Mouse (Mus musculus) hindbrain, embryonic 14.5 days (tissue): ENCODE results near the gene Mxi1. TPM values are rescaled to one million over a fixed set of nuclear protein-coding genes. Genes with fewer than 3 reads are reported as not detected.

Experiments used
- ATAC-seq: fragments of 200-750 bp; cut with Nextera tagmentation; 2 replicates; pipeline ENCODE4 v1.8.0; 2017; ENCODE audit warnings: moderate number of reproducible peaks, mild to moderate bottlenecking, moderate TSS enrichment, moderate library complexity; ENCODE audit not compliant: low FRiP score
- DNase-seq: peaks from one replicate; pipeline ENCODE4 v3.0.0-alpha.2; 2015; ENCODE audit warnings: low spot score
- H3K27ac ChIP-seq: fragments of 300-500 bp; sonication (generic); 2 replicates; pipeline ENCODE4 v1.5.1; 2014; ENCODE audit warnings: mild to moderate bottlenecking, moderate library complexity
- H3K27me3 ChIP-seq: fragments of 300-500 bp; sonication (generic); 2 replicates; pipeline ENCODE4 v1.6.1; 2014; ENCODE audit warnings: mild to moderate bottlenecking, low read length, mixed read lengths; ENCODE audit not compliant: control insufficient read depth, insufficient read depth
- H3K36me3 ChIP-seq: fragments of 300-500 bp; sonication (generic); replicated peaks from 2 replicates; pipeline ENCODE4 v1.6.1; 2014; ENCODE audit not compliant: control insufficient read depth, insufficient read depth
- H3K4me1 ChIP-seq: fragments of 300-500 bp; sonication (generic); replicated peaks from 2 replicates; pipeline ENCODE4 v1.6.1; 2014; ENCODE audit warnings: antibody characterized with exemption, low read length, mixed read lengths; ENCODE audit not compliant: control insufficient read depth, insufficient read depth
- H3K4me2 ChIP-seq: fragments of 300-500 bp; sonication (generic); replicated peaks from 2 replicates; pipeline ENCODE4 v1.6.1; 2014; ENCODE audit warnings: mild to moderate bottlenecking, moderate library complexity
- H3K4me3 ChIP-seq: fragments of 300-500 bp; sonication (generic); replicated peaks from 2 replicates; pipeline ENCODE4 v1.5.1; 2014; ENCODE audit warnings: mild to moderate bottlenecking, low read length
- H3K9ac ChIP-seq: fragments of 300-500 bp; sonication (generic); 2 replicates; pipeline ENCODE4 v1.6.1; 2014
- H3K9me3 ChIP-seq: fragments of 300-500 bp; sonication (generic); 2 replicates; pipeline ENCODE4 v1.6.1; 2016; ENCODE audit warnings: low read length; ENCODE audit not compliant: control insufficient read depth
- WGBS: fragments of 180-500 bp; shearing (Covaris S2); extraction: QIAGEN DNeasy Blood & Tissue Kit; methylation state at CpG from one replicate; pipeline ENCODE4 v1.1.7; 2014; 5-methylcytosine and 5-hydroxymethylcytosine counted together
- polyA plus RNA-seq: library from polyadenylated mRNA; unstranded; fragments of >200 nt; fragmentation: Nextera tagmentation; extraction: Ambion mirVana; gene quantifications from 2 replicates; pipeline ENCODE4 v1.2.1, GENCODE M21; 2014

Mxi1 gene
- polyA plus RNA-seq, 1 experiment from 2014 or later: 50.4 TPM

GRCm38 (mm10) chr19:53299156-53299828 lies 11.0 kb upstream of the Mxi1 start:
- Histone ChIP-seq H3K9me3 (no peaks in the 10 kb centered on the region), H3K4me2 (no peak overlapping the region), H3K36me3 (no peaks in the 10 kb centered on the region), H3K4me3 (no peak overlapping the region), H3K9ac (no peak overlapping the region), H3K27ac (no peak overlapping the region), H3K27me3 (no peaks in the 10 kb centered on the region), H3K4me1 (no peaks in the 10 kb centered on the region)
- no peak for ATAC-seq
- no peak for DNase-seq
- WGBS: 61% methylated on average over 17 of the region's 17 CpGs

- 84% methylated on average over 4 of the region's 4 CpGs for WGBS
Observed at GRCm38 (mm10) chr19:53299829-53300181, 10.5 kb upstream of the Mxi1 start.

GRCm38 (mm10) chr19:53303382-53303781 lies 6.9 kb upstream of the Mxi1 start:
- ATAC-seq: no peak
- 89% methylated on average over 7 of the region's 7 CpGs for WGBS
- Histone ChIP-seq H3K9ac (no peak overlapping the region), H3K9me3 (no peaks in the 10 kb centered on the region), H3K27ac (no peak overlapping the region), H3K4me2 (no peak overlapping the region), H3K27me3 (no peaks in the 10 kb centered on the region), H3K36me3 (no peaks in the 10 kb centered on the region), H3K4me3 (no peak overlapping the region), H3K4me1 (peaks cover 7% of the 10 kb centered on the region)
- no peak for DNase-seq

More at GRCm38 (mm10) chr19:53299829-53300181, 10.5 kb upstream of the Mxi1 start:
- ATAC-seq (no peak), DNase-seq (no peak)
- no peaks in the 10 kb centered on the region for H3K9me3 ChIP-seq
- no peaks in the 10 kb centered on the region for H3K27me3 ChIP-seq
- H3K4me2 ChIP-seq: no peak overlapping the region
- H3K9ac ChIP-seq: no peak overlapping the region
- H3K4me3 ChIP-seq: no peak overlapping the region
- no peaks in the 10 kb centered on the region for H3K36me3 ChIP-seq
- H3K4me1 ChIP-seq: no peaks in the 10 kb centered on the region
- H3K27ac ChIP-seq: no peak overlapping the region

DNA sequence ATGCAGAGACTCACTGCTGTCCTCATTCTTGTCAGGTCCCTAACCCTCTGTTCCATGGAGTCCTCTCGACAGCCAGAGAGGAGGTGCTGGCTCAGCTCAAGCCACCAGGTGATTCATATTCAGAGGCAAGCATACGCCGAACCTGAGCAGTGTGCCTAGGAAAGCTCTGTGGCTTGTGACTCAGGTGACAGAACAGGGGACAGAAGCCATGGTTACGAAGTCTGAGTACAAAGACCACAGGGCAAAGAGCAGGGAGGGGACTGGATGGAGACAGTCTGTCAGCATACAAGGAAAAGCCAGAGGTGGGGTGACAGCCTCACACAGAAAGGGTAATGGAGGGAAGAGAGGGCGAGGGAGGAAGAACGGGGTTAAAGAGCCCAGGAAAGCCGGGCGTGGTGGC lies 4.7 kb upstream of the Mxi1 start:
- no peak for DNase-seq
- Histone ChIP-seq H3K4me2 (no peak overlapping the region), H3K27ac (no peak overlapping the region), H3K9ac (no peak overlapping the region), H3K27me3 (no peaks in the 10 kb centered on the region), H3K4me3 (no peak overlapping the region), H3K9me3 (no peaks in the 10 kb centered on the region), H3K36me3 (no peaks in the 10 kb centered on the region), H3K4me1 (peaks cover 7% of the 10 kb centered on the region)
- 91% methylated on average over 8 of the region's 8 CpGs for WGBS
- ATAC-seq: no peak

DNA sequence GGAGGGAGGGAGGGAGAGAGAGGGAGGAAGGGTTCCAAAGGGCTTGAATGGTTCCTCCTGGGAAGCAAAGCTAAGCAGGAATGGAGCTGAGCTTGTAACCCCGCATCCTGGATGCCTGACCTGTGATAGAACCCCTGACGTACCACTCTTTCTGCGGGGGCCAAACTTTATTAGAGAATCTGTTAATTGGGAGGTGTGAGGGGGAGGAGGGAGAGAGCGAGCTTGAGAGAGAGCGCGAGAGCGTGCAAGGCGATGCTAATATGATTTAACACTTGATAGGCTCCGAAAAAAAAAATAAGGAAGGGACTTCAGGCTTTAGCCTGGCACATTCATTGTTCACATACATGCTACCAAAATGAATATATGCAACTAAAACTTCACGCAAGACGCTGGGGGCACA lies 3.6 kb upstream of the Mxi1 start:
- Histone ChIP-seq H3K27me3 (no peaks in the 10 kb centered on the region), H3K4me2 (peak overlapping the region; percentile 35), H3K36me3 (no peaks in the 10 kb centered on the region), H3K9ac (no peak overlapping the region), H3K27ac (no peak overlapping the region), H3K4me3 (no peak overlapping the region), H3K4me1 (peaks cover 7% of the 10 kb centered on the region), H3K9me3 (no peaks in the 10 kb centered on the region)
- no peak for ATAC-seq
- no peak for DNase-seq
- WGBS: 18% methylated on average over 11 of the region's 11 CpGs

DNA sequence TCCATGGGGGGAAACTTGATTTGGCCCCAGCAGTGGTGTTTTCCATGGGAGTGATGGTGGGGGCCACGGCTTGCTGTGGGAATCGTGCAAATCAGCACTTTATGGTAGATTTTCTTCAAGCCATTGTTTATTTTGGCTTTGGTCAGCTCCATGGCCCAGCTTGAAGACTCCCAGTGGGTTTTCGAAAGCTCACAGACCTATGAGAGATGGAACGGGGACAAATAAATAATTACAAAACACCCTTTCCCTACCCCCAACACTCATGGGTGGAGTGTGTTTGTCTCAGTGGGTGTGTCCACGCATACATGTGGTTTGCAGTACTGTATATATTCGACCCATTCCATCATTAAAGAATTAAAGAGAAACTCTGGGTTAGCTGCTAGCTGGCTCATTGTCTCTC lies 3.1 kb upstream of the Mxi1 start:
- no peaks in the 10 kb centered on the region for H3K36me3 ChIP-seq
- peak overlapping the region; percentile 35 for H3K4me2 ChIP-seq
- H3K27me3 ChIP-seq: no peaks in the 10 kb centered on the region
- H3K4me3 ChIP-seq: no peak overlapping the region
- WGBS: 32% methylated on average over 6 of the region's 6 CpGs
- H3K9me3 ChIP-seq: no peaks in the 10 kb centered on the region
- peaks cover 7% of the 10 kb centered on the region for H3K4me1 ChIP-seq
- H3K9ac ChIP-seq: no peak overlapping the region
- ATAC-seq (no peak), DNase-seq (no peak)
- H3K27ac ChIP-seq: no peak overlapping the region

DNA sequence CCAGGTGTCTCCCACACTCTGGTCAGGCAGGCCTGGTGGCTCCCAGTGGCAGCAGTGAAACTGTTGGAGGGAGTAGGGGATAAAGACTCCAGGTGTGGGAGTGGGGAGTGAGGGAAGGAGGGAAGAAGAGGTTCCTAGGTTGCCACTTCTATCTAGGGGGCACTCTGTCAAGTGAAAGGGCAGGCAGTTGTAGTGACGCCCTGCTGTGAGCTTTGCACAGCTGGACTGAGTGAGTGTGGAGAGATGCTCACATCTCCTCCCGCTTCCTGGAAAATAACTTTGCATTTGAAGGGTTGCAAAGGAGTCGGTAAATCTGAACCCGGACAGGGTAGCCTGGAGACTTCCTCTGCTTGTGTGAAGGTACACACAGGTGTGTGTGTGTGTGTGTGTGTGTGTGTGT lies 687 bp upstream of the Mxi1 start:
- 14% methylated on average over 4 of the region's 4 CpGs for WGBS
- Histone ChIP-seq H3K27ac (no peak overlapping the region), H3K4me3 (no peak overlapping the region), H3K4me2 (peak overlapping the region; percentile 83; the same call in 1 of the 2 replicates), H3K9me3 (no peaks in the 10 kb centered on the region), H3K36me3 (no peaks in the 10 kb centered on the region), H3K4me1 (peaks cover 9% of the 10 kb centered on the region), H3K9ac (no peak overlapping the region), H3K27me3 (no peaks in the 10 kb centered on the region)
- DNase-seq (no peak), ATAC-seq (no peak)

DNA sequence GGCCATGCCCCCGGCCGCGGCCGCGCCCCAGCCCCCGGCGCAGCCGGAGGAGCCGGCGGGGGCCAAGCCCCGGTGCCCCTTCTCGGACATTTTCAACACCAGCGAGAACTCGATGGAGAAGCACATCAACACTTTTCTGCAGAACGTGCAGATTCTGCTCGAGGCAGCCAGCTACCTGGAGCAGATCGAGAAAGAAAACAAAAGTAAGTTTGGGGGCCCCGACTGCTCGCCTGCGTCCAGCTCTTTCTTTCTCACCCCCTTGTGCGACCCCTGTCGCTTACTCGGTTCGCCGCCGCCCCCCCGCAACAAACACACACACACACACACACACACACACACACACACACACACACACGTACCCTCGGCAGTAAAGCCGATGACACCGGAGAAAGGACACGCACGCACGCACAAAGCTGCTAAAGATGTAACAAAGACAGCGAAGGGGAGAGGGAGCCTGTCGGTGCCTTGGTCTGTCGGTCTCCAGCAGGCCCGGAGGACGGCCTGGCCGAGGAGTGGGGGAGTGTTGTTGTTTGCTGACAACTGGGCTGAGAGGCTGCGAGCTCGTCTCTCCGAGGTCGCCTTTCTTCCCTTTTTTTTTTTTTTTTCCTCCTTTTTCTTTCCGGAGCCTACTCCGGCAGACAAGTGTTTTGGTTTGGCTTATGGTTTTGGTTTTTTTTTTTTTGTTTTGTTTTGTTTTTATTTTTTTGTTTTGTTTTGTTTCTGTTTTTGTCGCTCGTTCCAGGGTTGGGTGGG lies 629 bp downstream of the Mxi1 start:
- ATAC-seq (no peak), DNase-seq (peak; percentile 55)
- Histone ChIP-seq H3K4me3 (peak overlapping the region; percentile 66), H3K9ac (peak overlapping the region; percentile 89), H3K27me3 (no peaks in the 10 kb centered on the region), H3K4me1 (peaks cover 17% of the 10 kb centered on the region), H3K4me2 (peak overlapping the region; percentile 83), H3K9me3 (no peaks in the 10 kb centered on the region), H3K27ac (peak overlapping the region; percentile 99), H3K36me3 (no peaks in the 10 kb centered on the region)
- WGBS: under 1% methylated on average over 40 of the region's 48 CpGs

DNA sequence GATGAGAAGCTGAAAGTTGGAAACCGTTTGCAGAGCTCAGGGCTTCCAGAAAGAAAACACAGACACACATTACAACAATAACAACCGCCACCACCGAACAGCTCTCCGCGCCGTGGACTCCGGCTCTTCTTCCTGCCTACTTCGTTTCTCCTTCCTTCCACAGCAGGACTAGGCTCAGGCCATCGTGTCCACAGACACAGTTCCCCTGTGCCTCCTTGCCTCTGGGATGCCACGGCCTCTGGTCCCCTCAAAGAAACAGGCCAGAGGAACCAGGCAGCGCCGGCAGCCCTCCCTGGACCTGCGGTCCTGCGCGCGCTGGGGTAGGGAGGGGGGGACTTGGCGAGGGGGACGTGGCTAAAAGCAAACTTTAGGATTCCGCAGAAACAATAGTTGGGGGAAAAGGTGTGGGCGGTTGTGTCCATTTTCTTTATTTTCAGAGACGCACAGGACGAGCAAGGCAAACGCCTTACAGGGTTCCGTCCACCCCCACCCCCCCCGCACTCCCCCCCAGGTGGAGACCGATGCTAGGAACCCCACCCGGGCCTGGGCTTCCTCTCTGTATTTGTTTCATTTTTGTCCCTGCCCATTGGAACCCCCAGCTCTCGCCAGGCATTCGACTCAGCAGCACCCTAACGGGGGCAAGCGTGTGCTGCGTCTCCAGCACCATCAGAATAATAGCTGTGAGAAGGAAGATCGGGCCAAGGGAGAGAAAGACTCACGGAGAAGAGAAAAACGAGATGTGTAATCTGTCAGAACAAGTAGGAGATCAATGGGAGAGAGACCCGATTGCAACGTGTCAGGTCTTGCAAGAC lies 1.4 kb downstream of the Mxi1 start:
- Histone ChIP-seq H3K27me3 (no peaks in the 10 kb centered on the region), H3K9ac (peak overlapping the region; percentile 89), H3K36me3 (no peaks in the 10 kb centered on the region), H3K27ac (peak overlapping the region; percentile 99), H3K4me3 (peak overlapping the region; percentile 66), H3K4me1 (peaks cover 15% of the 10 kb centered on the region), H3K9me3 (no peaks in the 10 kb centered on the region), H3K4me2 (peak overlapping the region; percentile 83)
- WGBS: under 1% methylated on average over 32 of the region's 37 CpGs
- DNase-seq (peak; percentile 60), ATAC-seq (no peak)
